Mouse (Mus musculus) forebrain, embryonic 14.5 days (tissue): ENCODE measurements around the gene Gm20388. TPM values are rescaled to one million over a fixed set of nuclear protein-coding genes. Genes with fewer than 3 reads are reported as not detected.

Experiments used
- ATAC-seq: fragments of 200-750 bp; cut with Nextera tagmentation; 2 replicates; pipeline ENCODE4 v1.8.0; 2017; ENCODE audit warnings: mild to moderate bottlenecking, moderate library complexity
- DNase-seq: peaks from one replicate; pipeline ENCODE4 v3.0.0-alpha.2; 2015; ENCODE audit warnings: low spot score
- H3K27ac ChIP-seq: fragments of 300-500 bp; sonication (generic); 2 replicates; pipeline ENCODE4 v1.5.1; 2014; ENCODE audit warnings: low read depth, mild to moderate bottlenecking, control low read depth, low read length, moderate library complexity
- H3K27me3 ChIP-seq: fragments of 300-500 bp; sonication (generic); replicated peaks from 2 replicates; pipeline ENCODE4 v1.6.1; 2014; ENCODE audit warnings: low read length, control low read depth, mixed read lengths; ENCODE audit not compliant: control insufficient read depth, insufficient read depth
- H3K36me3 ChIP-seq: fragments of 300-500 bp; sonication (generic); 2 replicates; pipeline ENCODE4 v1.6.1; 2014; ENCODE audit warnings: low read length, control low read depth; ENCODE audit not compliant: control insufficient read depth, insufficient read depth
- H3K4me1 ChIP-seq: fragments of 300-500 bp; sonication (generic); 2 replicates; pipeline ENCODE4 v1.6.1; 2014; ENCODE audit warnings: antibody characterized with exemption, low read length, control low read depth; ENCODE audit not compliant: control insufficient read depth, insufficient read depth
- H3K4me2 ChIP-seq: fragments of 300-500 bp; sonication (generic); 2 replicates; pipeline ENCODE4 v1.6.1; 2014; ENCODE audit warnings: mild to moderate bottlenecking, control low read depth, low read length
- H3K4me3 ChIP-seq: fragments of 300-500 bp; sonication (generic); 2 replicates; pipeline ENCODE4 v1.5.1; 2014; ENCODE audit warnings: low read depth, low read length, control low read depth
- H3K9ac ChIP-seq: fragments of 300-500 bp; sonication (generic); 2 replicates; pipeline ENCODE4 v1.6.1; 2014; ENCODE audit warnings: mild to moderate bottlenecking, low read length, control low read depth, moderate library complexity
- H3K9me3 ChIP-seq: fragments of 300-500 bp; sonication (generic); replicated peaks from 2 replicates; pipeline ENCODE4 v1.6.1; 2016; ENCODE audit warnings: low read length, control low read depth, mixed read lengths; ENCODE audit not compliant: control insufficient read depth
- WGBS: fragments of 180-500 bp; shearing (Covaris S2); extraction: QIAGEN DNeasy Blood & Tissue Kit; methylation state at CpG from one replicate; pipeline ENCODE4 v1.1.7; 2014; 5-methylcytosine and 5-hydroxymethylcytosine counted together
- polyA plus RNA-seq: library from polyadenylated mRNA; unstranded; fragments of >200 nt; fragmentation: Nextera tagmentation; extraction: Ambion mirVana; gene quantifications from 2 replicates; pipeline ENCODE4 v1.2.1, GENCODE M21; 2014

Gene Gm20388
- polyA plus RNA-seq, 1 experiment from 2014 or later: 7.4 TPM

DNA sequence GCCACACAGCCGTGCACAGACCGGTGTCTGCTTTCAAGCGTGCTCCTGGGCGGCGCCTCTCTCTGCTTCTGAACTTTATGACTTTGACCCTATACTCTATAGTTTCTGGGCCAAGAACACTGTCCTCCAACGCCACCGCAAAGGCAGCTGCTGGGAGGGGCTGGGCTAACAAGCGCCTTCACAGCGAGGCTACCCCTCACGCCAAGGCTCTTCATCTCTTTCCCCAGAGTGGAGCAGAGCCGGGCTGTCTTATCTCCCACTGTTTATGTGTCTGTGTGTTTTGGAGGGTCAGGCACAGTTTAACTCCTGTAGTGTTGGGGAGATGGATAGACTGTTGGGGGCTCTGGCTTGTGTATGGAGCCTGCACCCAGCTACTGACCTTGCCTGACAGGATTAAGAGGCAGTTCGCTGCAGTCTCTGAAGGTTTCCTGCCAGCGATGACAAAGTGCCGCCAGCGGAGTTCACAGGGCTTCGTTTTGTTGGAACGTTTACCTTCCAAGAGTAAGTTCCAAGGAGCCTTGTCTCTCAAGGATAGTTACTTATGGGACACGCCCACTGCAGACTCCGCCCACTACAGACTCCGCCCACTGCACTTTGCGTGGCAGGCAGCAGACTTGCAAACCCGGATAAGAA, 783.3 kb downstream of the Gm20388 start:
- Histone ChIP-seq H3K9me3 (no peaks in the 10 kb centered on the region), H3K4me1 (no peaks in the 10 kb centered on the region), H3K36me3 (no peaks in the 10 kb centered on the region), H3K4me3 (no peak overlapping the region), H3K27ac (no peak overlapping the region), H3K4me2 (no peak overlapping the region), H3K9ac (no peak overlapping the region), H3K27me3 (no peaks in the 10 kb centered on the region)
- DNase-seq (no peak), ATAC-seq (no peak)
- 59% methylated on average over 22 of the region's 22 CpGs for WGBS

DNA sequence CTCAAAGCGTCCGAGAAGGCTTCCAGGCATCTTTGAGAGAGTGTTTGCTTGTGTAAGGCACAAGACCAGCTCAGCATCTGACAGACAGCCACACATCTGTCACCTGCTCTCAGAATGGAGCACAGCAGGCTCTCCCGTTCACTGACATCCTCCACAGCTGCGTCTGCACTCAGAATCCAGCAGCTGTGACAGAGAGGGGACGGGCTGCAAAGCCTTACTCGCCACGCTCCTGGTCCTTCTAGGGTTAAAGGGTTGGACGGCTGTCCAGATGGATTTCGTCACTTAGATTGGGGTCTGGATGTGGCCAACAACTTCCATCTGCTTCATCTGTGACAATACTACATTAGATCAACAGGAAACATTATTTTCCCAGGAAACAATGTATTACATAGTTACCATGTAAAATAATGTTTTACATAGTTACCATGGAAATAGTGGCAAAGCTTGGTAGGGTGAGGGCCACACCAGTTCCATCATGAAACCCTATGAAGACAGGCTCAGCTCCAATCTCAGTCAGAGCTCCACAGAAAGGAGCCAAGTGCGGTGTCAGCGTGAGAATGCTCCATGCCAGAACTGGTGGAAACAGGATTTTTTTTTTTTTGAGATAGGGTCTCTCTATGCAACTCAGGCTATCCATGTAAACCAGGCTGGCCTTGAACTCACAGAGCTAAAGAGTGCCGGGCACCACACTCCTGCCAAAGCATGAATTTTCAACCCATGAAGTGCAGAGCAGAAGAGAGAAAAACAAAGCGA, 785.9 kb downstream of the Gm20388 start:
- no peak overlapping the region for H3K4me2 ChIP-seq
- no peak overlapping the region for H3K27ac ChIP-seq
- 68% methylated on average over 13 of the region's 13 CpGs for WGBS
- H3K4me1 ChIP-seq: no peaks in the 10 kb centered on the region
- DNase-seq (peak; percentile 24), ATAC-seq (no peak)
- no peaks in the 10 kb centered on the region for H3K36me3 ChIP-seq
- no peak overlapping the region for H3K4me3 ChIP-seq
- no peaks in the 10 kb centered on the region for H3K27me3 ChIP-seq
- no peak overlapping the region for H3K9ac ChIP-seq
- H3K9me3 ChIP-seq: no peaks in the 10 kb centered on the region

DNA sequence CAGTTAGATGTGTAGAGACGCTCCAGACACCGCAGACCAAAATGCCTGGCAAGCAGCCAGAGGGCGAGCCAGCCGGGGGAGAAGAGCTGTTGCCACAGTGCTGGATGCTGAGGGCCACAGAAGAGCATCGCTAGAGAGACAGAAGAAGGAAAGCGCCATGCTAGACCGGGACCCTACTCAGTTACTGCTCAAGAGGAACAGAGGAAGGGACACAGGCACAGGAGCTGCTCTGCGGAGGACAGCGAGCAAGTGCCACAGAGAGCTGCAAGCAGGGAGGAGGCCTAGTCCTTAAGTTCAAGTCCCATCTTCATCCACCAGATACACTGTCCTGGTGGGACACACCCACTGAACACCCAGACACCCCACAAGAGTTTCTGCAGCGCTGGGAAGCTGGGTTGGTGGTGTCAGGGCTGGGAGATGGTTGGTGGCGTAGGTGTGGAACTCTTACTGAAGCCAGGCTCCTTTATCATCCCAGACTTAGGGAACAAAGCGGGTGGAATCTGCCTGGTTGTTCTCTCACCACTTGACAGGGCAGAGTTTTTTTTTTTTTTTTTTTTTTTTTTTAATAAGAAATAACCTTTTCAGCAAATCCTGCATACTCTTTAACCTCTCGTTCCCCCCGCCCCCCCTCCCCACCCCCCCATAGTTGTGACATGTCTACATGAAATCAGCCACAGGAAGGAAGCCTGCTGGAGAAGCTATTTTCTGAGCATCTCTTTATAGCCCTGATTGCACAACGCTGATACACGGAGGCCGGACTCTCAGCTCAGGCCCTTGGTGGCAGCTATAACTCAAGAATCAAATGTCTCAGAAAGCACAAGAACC, 786.7 kb downstream of the Gm20388 start:
- Histone ChIP-seq H3K4me1 (no peaks in the 10 kb centered on the region), H3K36me3 (no peaks in the 10 kb centered on the region), H3K9me3 (no peaks in the 10 kb centered on the region), H3K4me2 (no peak overlapping the region), H3K27me3 (no peaks in the 10 kb centered on the region), H3K9ac (no peak overlapping the region), H3K4me3 (no peak overlapping the region), H3K27ac (no peak overlapping the region)
- ATAC-seq: no peak
- no peak for DNase-seq
- WGBS: 78% methylated on average over 17 of the region's 17 CpGs

DNA sequence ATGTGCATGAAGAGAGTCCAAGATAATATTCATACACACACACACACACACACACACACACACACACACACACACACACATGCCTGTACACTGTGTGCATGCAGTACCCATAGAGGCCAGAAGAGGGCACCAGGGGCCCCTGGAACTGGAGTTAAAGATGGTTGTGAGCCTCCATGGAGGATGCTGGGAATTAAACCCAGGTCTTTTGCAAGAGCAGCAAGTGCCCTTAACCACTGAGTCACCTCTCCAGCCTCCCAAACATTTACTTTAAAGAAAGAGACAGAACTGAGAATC, 787.3 kb downstream of the Gm20388 start:
- Histone ChIP-seq H3K4me3 (no peak overlapping the region), H3K9ac (no peak overlapping the region), H3K4me1 (no peaks in the 10 kb centered on the region), H3K36me3 (no peaks in the 10 kb centered on the region), H3K4me2 (no peak overlapping the region), H3K9me3 (no peaks in the 10 kb centered on the region), H3K27ac (no peak overlapping the region), H3K27me3 (no peaks in the 10 kb centered on the region)
- no peak for DNase-seq
- no peak for ATAC-seq

DNA sequence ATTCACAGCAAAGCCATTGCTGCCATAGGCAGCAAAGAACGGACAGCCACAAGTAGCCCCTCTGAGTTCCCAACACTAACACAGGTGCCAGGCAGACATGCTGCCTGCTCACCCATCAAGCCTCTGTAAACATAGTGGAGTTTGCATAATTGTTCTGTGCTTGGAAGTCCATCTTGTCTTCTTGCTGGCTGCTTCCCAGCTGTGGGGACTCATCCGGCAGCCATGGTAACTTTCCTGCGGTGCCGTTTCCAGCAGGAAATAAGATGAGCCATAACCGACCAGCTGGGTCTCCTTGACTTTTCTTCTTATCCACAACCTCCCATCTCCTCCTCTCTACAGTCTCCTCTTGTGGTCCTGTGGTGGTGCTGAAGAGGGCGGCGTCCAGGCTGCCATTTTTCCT, 787.8 kb downstream of the Gm20388 start:
- WGBS: 95% methylated on average over 7 of the region's 7 CpGs
- Histone ChIP-seq H3K27me3 (no peaks in the 10 kb centered on the region), H3K4me2 (no peak overlapping the region), H3K9ac (no peak overlapping the region), H3K4me1 (no peaks in the 10 kb centered on the region), H3K27ac (no peak overlapping the region), H3K4me3 (no peak overlapping the region), H3K36me3 (no peaks in the 10 kb centered on the region), H3K9me3 (no peaks in the 10 kb centered on the region)
- ATAC-seq: no peak
- no peak for DNase-seq

DNA sequence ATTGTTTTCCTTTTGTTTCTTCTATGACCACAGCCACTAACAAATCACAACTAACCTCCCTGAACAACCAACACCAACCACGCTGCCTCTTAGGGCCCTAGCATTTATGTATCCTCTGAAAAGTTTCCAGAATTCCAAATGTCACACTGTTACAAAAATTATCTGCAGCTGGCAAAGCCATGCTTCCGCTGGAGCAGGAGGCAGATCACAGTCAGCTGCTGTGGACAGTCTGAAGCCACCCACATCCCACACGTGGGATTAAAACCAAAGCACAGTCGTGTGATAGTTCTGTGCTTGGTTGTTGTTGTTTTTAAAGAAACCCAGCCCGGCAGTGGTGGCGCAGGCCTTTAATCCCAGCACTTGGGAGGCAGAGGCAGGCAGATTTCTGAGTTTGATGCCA, 788.4 kb downstream of the Gm20388 start:
- H3K27me3 ChIP-seq: no peaks in the 10 kb centered on the region
- H3K4me2 ChIP-seq: no peak overlapping the region
- no peak overlapping the region for H3K9ac ChIP-seq
- no peaks in the 10 kb centered on the region for H3K4me1 ChIP-seq
- H3K36me3 ChIP-seq: no peaks in the 10 kb centered on the region
- no peaks in the 10 kb centered on the region for H3K9me3 ChIP-seq
- ATAC-seq (no peak), DNase-seq (no peak)
- no peak overlapping the region for H3K27ac ChIP-seq
- 87% methylated on average over 6 of the region's 6 CpGs for WGBS
- H3K4me3 ChIP-seq: no peak overlapping the region

DNA sequence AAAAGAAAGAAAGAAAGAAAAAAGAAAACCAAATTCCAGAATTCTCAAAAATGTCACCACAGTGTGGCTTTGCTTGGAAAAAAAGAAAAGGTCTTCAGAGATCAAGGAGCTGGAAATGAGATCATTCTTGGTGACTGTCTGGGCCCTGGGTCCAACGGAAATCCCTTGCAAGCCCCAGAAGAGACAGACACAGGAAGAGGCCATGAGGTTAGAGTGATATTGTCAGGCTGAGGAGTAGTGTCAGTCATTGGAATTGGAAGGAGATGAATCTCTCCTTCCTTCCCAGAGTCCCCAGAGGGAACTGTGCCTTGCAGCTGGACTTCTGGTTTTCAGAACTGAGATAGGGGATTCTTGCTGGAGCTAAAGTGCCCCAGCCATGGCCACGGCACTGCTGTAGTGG, 788.9 kb downstream of the Gm20388 start:
- 83% methylated on average over 2 of the region's 2 CpGs for WGBS
- no peak overlapping the region for H3K4me2 ChIP-seq
- no peak overlapping the region for H3K4me3 ChIP-seq
- no peaks in the 10 kb centered on the region for H3K4me1 ChIP-seq
- no peak overlapping the region for H3K9ac ChIP-seq
- ATAC-seq (no peak), DNase-seq (no peak)
- H3K27ac ChIP-seq: no peak overlapping the region
- no peaks in the 10 kb centered on the region for H3K27me3 ChIP-seq
- no peaks in the 10 kb centered on the region for H3K9me3 ChIP-seq
- H3K36me3 ChIP-seq: no peaks in the 10 kb centered on the region

DNA sequence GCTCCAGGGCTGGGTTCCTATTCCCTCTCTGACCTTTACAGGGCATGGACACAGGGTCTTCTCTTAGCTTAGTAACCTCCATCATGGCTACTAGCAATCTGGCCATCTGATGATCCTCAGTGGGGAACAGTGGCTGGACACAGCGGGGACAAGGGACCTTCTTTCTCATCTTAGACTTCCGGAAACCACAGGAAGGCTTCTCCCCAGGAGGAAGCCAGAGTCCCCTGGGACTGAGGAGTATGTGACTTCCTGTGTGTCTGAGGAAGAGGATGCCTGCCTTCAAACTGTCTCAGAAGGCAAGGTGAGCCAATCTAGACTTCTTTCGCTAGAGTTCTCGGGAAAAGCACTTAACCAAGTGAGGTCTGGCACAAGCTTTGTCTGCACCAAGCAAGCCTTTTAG, 789.4 kb downstream of the Gm20388 start:
- H3K36me3 ChIP-seq: no peaks in the 10 kb centered on the region
- no peaks in the 10 kb centered on the region for H3K9me3 ChIP-seq
- no peak overlapping the region for H3K9ac ChIP-seq
- no peaks in the 10 kb centered on the region for H3K27me3 ChIP-seq
- WGBS: 88% methylated on average over 4 of the region's 4 CpGs
- H3K4me3 ChIP-seq: no peak overlapping the region
- no peak overlapping the region for H3K27ac ChIP-seq
- no peak overlapping the region for H3K4me2 ChIP-seq
- H3K4me1 ChIP-seq: no peaks in the 10 kb centered on the region
- no peak for ATAC-seq
- DNase-seq: no peak
